Mouse (Mus musculus) CH12.LX (cell line): ENCODE measurements around the gene Gm765. TPM values are rescaled to one million over a fixed set of nuclear protein-coding genes. Genes with fewer than 3 reads are reported as not detected.

Experiments used
- DNase-seq: peaks from one replicate; pipeline ENCODE4 v3.0.0-alpha.2; 2013; ENCODE audit errors: extremely low read depth
- H3K27ac ChIP-seq: 2 replicates; pipeline ENCODE4 v1.5.1; 2012; ENCODE audit warnings: low read depth, mild to moderate bottlenecking, control low read depth, moderate library complexity; ENCODE audit not compliant: insufficient read depth
- H3K27me3 ChIP-seq: replicated peaks from 2 replicates; pipeline ENCODE3; 2012; ENCODE audit warnings: inconsistent platforms
- H3K36me3 ChIP-seq, 2 experiments: replicated peaks in 1 of 2; 2 replicates each; pipeline versions ENCODE3 to v1.6.1; 2012; ENCODE audit warnings: inconsistent platforms in 1 of 2, low read length in 1 of 2, mild to moderate bottlenecking in 1 of 2, mixed read lengths in 1 of 2, moderate library complexity in 1 of 2; ENCODE audit not compliant: control insufficient read depth in 1 of 2, insufficient read depth in 1 of 2
- H3K4me1 ChIP-seq, 2 experiments: 2 replicates each; pipeline ENCODE4 v1.6.1; 2012; ENCODE audit warnings: inconsistent platforms in 1 of 2, moderate library complexity in 1 of 2; ENCODE audit not compliant: insufficient read depth in 2 of 2, control insufficient read depth in 1 of 2
- H3K4me2 ChIP-seq: 2 replicates; pipeline ENCODE4 v1.6.1; 2012; ENCODE audit warnings: low read depth, mild to moderate bottlenecking, control low read depth; ENCODE audit not compliant: poor library complexity, insufficient read depth, severe bottlenecking
- H3K4me3 ChIP-seq, 3 experiments: fragments of 150-350 bp in 1 of 3; sonication (generic) in 1 of 3; replicated peaks in 1 of 3; 2 replicates each; pipeline versions ENCODE3 to v1.5.1; 2011 to 2012; ENCODE audit warnings: low read depth in 2 of 3, low read length in 2 of 3, mild to moderate bottlenecking in 2 of 3, moderate library complexity in 2 of 3, control low read depth in 1 of 3, improper control_type of control experiment in 1 of 3, inconsistent platforms in 1 of 3, mixed read lengths in 1 of 3; ENCODE audit not compliant: poor library complexity in 1 of 3
- H3K79me2 ChIP-seq: replicated peaks from 2 replicates; pipeline ENCODE4 v1.6.1; 2012; ENCODE audit warnings: mild to moderate bottlenecking, moderate library complexity; ENCODE audit not compliant: control insufficient read depth, poor library complexity, insufficient read depth, severe bottlenecking; ENCODE audit errors: extremely low read depth
- H3K9ac ChIP-seq: 2 replicates; pipeline ENCODE4 v1.6.1; 2012; ENCODE audit warnings: low read depth, mild to moderate bottlenecking, control low read depth, moderate library complexity; ENCODE audit not compliant: insufficient read depth
- H3K9me3 ChIP-seq: replicated peaks from 2 replicates; pipeline ENCODE3; 2012; ENCODE audit warnings: low read length, inconsistent platforms, mixed read lengths
- CHD2 ChIP-seq: IDR thresholded peaks from 2 replicates; pipeline ENCODE4 v1.6.1; 2011; ENCODE audit warnings: low read length, improper control_type of control experiment
- CTCF ChIP-seq, 2 experiments: IDR thresholded peaks in 1 of 2; conservative IDR thresholded peaks in 1 of 2; 2 replicates each; pipeline ENCODE4 v1.5.1; 2011 to 2012; ENCODE audit warnings: low read depth in 2 of 2, low read length in 2 of 2, improper control_type of control experiment in 1 of 2, inconsistent platforms in 1 of 2, mild to moderate bottlenecking in 1 of 2, moderate library complexity in 1 of 2
- E2F4 ChIP-seq: IDR thresholded peaks from 2 replicates; pipeline ENCODE4 v1.6.1; 2011; ENCODE audit warnings: low read depth, low read length, improper control_type of control experiment; ENCODE audit not compliant: insufficient replicate concordance
- ELF1 ChIP-seq: IDR thresholded peaks from 2 replicates; pipeline ENCODE4 v1.6.1; 2014; ENCODE audit warnings: low read depth, mild to moderate bottlenecking, inconsistent platforms, low read length, improper control_type of control experiment
- EP300 ChIP-seq: IDR thresholded peaks from 2 replicates; pipeline ENCODE4 v1.6.1; 2011; ENCODE audit warnings: low read length, improper control_type of control experiment
- HCFC1 ChIP-seq: IDR thresholded peaks from 2 replicates; pipeline ENCODE4 v1.6.1; 2012; ENCODE audit warnings: low read depth, mild to moderate bottlenecking, inconsistent platforms, low read length, improper control_type of control experiment
- IRF4 ChIP-seq: IDR thresholded peaks from 2 replicates; pipeline ENCODE4 v1.6.1; 2014; ENCODE audit warnings: low read depth, mild to moderate bottlenecking, inconsistent platforms, low read length, improper control_type of control experiment
- JUN ChIP-seq: IDR thresholded peaks from 2 replicates; pipeline ENCODE4 v1.6.1; 2011; ENCODE audit warnings: low read depth, mild to moderate bottlenecking, low read length, improper control_type of control experiment, moderate library complexity; ENCODE audit not compliant: insufficient read depth
- MAFK ChIP-seq: IDR thresholded peaks from 2 replicates; pipeline ENCODE4 v1.6.1; 2011; ENCODE audit warnings: low read length, improper control_type of control experiment; ENCODE audit not compliant: insufficient replicate concordance
- MAZ ChIP-seq: IDR thresholded peaks from 2 replicates; pipeline ENCODE4 v1.6.1; 2012; ENCODE audit warnings: low read depth, mild to moderate bottlenecking, inconsistent platforms, low read length, improper control_type of control experiment, moderate library complexity
- MXI1 ChIP-seq: IDR thresholded peaks from 2 replicates; pipeline ENCODE4 v1.6.1; 2011; ENCODE audit warnings: mild to moderate bottlenecking, low read depth, low read length, improper control_type of control experiment
- NELFE ChIP-seq: IDR thresholded peaks from 2 replicates; pipeline ENCODE4 v1.6.1; 2011; ENCODE audit warnings: low read depth, low read length, improper control_type of control experiment
- PAX5 ChIP-seq: IDR thresholded peaks from 2 replicates; pipeline ENCODE4 v1.6.1; 2012; ENCODE audit warnings: low read length, inconsistent platforms, mixed read lengths
- SIN3A ChIP-seq: IDR thresholded peaks from 2 replicates; pipeline ENCODE4 v1.6.1; 2012; ENCODE audit warnings: low read length, improper control_type of control experiment, inconsistent platforms
- SMC3 ChIP-seq: IDR thresholded peaks from 2 replicates; pipeline ENCODE4 v1.6.1; 2011; ENCODE audit warnings: low read depth, low read length, improper control_type of control experiment
- TBP ChIP-seq: conservative IDR thresholded peaks from 2 replicates; pipeline ENCODE4 v1.6.1; 2011; ENCODE audit warnings: low read depth, low read length, improper control_type of control experiment
- TCF12 ChIP-seq: IDR thresholded peaks from 2 replicates; pipeline ENCODE4 v1.6.1; 2014; ENCODE audit warnings: low read depth, mild to moderate bottlenecking, inconsistent platforms, low read length, improper control_type of control experiment
- ZC3H11A ChIP-seq: IDR thresholded peaks from 2 replicates; pipeline ENCODE4 v1.6.1; 2012; ENCODE audit warnings: low read depth, mild to moderate bottlenecking, inconsistent platforms, low read length, improper control_type of control experiment
- ZMIZ1 ChIP-seq: IDR thresholded peaks from 2 replicates; pipeline ENCODE4 v1.6.1; 2012; ENCODE audit warnings: low read depth, mild to moderate bottlenecking, inconsistent platforms, low read length, improper control_type of control experiment
- ZNF384 ChIP-seq: IDR thresholded peaks from 2 replicates; pipeline ENCODE4 v1.6.1; 2012; ENCODE audit warnings: low read depth, low read length, improper control_type of control experiment, inconsistent platforms
- dilution Hi-C: fragments of 300-500 bp; cut with MboI; formaldehyde crosslinking; loops from 2 replicates; pipeline ENCODE4 v1.14.3; 2020; ENCODE audit warnings: low sequenced_read_pairs; ENCODE audit not compliant: extremely low pct_unique_long_range_greater_than_20kb, extremely low pct_ligation_motif_present
- in situ Hi-C: fragments of 300-500 bp; cut with MboI; formaldehyde crosslinking; loops from 3 replicates; pipeline ENCODE4 v1.14.3; 2019; ENCODE audit warnings: low sequenced_read_pairs, low pct_ligation_motif_present, low pct_unique_long_range_greater_than_20kb, mixed read lengths
- polyA plus RNA-seq: library from polyadenylated mRNA; unstranded; fragments of >175 nt; gene quantifications from 2 replicates; pipeline ENCODE4 v1.2.1, GENCODE M21; 2012; ENCODE audit warnings: low read depth; ENCODE audit not compliant: insufficient read length
- total RNA-seq, 2 experiments: library from RNA; depleted of rRNA; stranded (reverse); fragments of 300-350 nt in 1 of 2; fragments of >200 nt in 1 of 2; gene quantifications; 2 replicates each; pipeline ENCODE4 v1.2.3; 2012 to 2014

The Gm765 gene
- total and polyA plus RNA-seq, 3 experiments = not detected

GRCm38 (mm10) chr6:98223923-98224322, 118.6 kb downstream of the Gm765 start:
- H3K27ac ChIP-seq = no peak overlapping the region
- no peak overlapping the region for H3K9ac ChIP-seq
- H3K4me2 ChIP-seq = no peak overlapping the region
- TF ChIP-seq PAX5 (no peak), NELFE (no peak), ZMIZ1 (no peak), JUN (no peak), IRF4 (no peak), MXI1 (no peak), TBP (no peak), ZNF384 (no peak), TCF12 (no peak), SMC3 (no peak), SIN3A (no peak), MAZ (no peak), CHD2 (no peak)
- no peaks in the 10 kb centered on the region for H3K27me3 ChIP-seq
- in situ Hi-C loops = no loop called here
- no peaks in the 10 kb centered on the region for H3K36me3 ChIP-seq
- dilution Hi-C loops = no loop called here
- DNase-seq = no peak
- no peaks in the 10 kb centered on the region for H3K4me1 ChIP-seq
- no peak overlapping the region for H3K4me3 ChIP-seq
- H3K79me2 ChIP-seq = no peaks in the 10 kb centered on the region
- H3K9me3 ChIP-seq = no peaks in the 10 kb centered on the region

- H3K4me1 ChIP-seq = no peaks in the 10 kb centered on the region
- no peak overlapping the region for H3K27ac ChIP-seq
- H3K36me3 ChIP-seq = no peaks in the 10 kb centered on the region
- no peaks in the 10 kb centered on the region for H3K79me2 ChIP-seq
- TF ChIP-seq ZMIZ1 = no peak
- TF ChIP-seq HCFC1 = no peak
- no peak for TF ChIP-seq ZC3H11A
- TF ChIP-seq MXI1 = no peak
- no peak for TF ChIP-seq TCF12
- no peak for TF ChIP-seq ELF1
- no peak for TF ChIP-seq CTCF (conservative IDR thresholded peaks at IDR 0.05 in 1 of 2, IDR thresholded peaks at IDR 0.05 in 1 of 2; ENCODE audit: low read depth in 2 of 2, low read length in 2 of 2)
- TF ChIP-seq E2F4 = no peak
- TF ChIP-seq SMC3 = no peak
- TF ChIP-seq NELFE = no peak
- TF ChIP-seq MAFK = no peak
- TF ChIP-seq EP300 = no peak
- TF ChIP-seq, all 38 proteins: peak for 0
- H3K27me3 ChIP-seq = no peaks in the 10 kb centered on the region
- DNase-seq = no peak
- no peak overlapping the region for H3K9ac ChIP-seq
- no peaks in the 10 kb centered on the region for H3K9me3 ChIP-seq
- dilution Hi-C loops (no loop called here), in situ Hi-C loops (no loop called here)
- H3K4me2 ChIP-seq = no peak overlapping the region
- H3K4me3 ChIP-seq = no peak overlapping the region
Observed at GRCm38 (mm10) chr6:98221970-98222369, 120.6 kb downstream of the Gm765 start.
